Mouse (Mus musculus) cerebellum, postnatal 10 days (tissue): Measurements from ENCODE around the gene Rnf10.

Experiments
- DNase-seq, 2 experiments: peaks; one replicate each; pipeline ENCODE4 v3.0.0; 2021; ENCODE audit warnings: mixed read lengths in 2 of 2

The Rnf10 gene

GRCm38 (mm10) chr5:115234519-115234918 is 38.2 kb downstream of the Rnf10 start:
- DNase-seq = no peak

GRCm38 (mm10) chr5:115233031-115233780 is 39.5 kb downstream of the Rnf10 start:
- no peak for DNase-seq

GRCm38 (mm10) chr5:115232516-115232915 is 40.2 kb downstream of the Rnf10 start:
- DNase-seq = no peak

- DNase-seq = no peak
Measured at GRCm38 (mm10) chr5:115231552-115232120, 41.1 kb downstream of the Rnf10 start.

GRCm38 (mm10) chr5:115230830-115231551 is 41.7 kb downstream of the Rnf10 start:
- peak in 1 of 2 experiments; percentile 33 for DNase-seq

- peak; percentile 33 to 56 for DNase-seq
Measured at GRCm38 (mm10) chr5:115222485-115222884, 50.2 kb downstream of the Rnf10 start.

- peak; percentile 77 to 83 for DNase-seq
Measured at GRCm38 (mm10) chr5:115220931-115221640, 51.6 kb downstream of the Rnf10 start.

- no peak for DNase-seq
Measured at GRCm38 (mm10) chr5:115217998-115218397, 54.7 kb downstream of the Rnf10 start.

GRCm38 (mm10) chr5:115215273-115216185 is 57.2 kb downstream of the Rnf10 start:
- DNase-seq = peak; percentile 60 to 62

- peak; percentile 89 to 93 for DNase-seq
Measured at GRCm38 (mm10) chr5:115214864-115215263, 57.8 kb downstream of the Rnf10 start.

- DNase-seq = no peak
Measured at GRCm38 (mm10) chr5:115212861-115213260, 59.8 kb downstream of the Rnf10 start.

- DNase-seq = peak; percentile 60 to 62
Measured at GRCm38 (mm10) chr5:115212451-115212850, 60.2 kb downstream of the Rnf10 start.

GRCm38 (mm10) chr5:115210380-115210779 is 62.3 kb downstream of the Rnf10 start:
- peak; percentile 54 to 66 for DNase-seq

- no peak for DNase-seq
Measured at GRCm38 (mm10) chr5:115208601-115209000, 64.1 kb downstream of the Rnf10 start.

- DNase-seq = peak in 1 of 2 experiments; percentile 68
Measured at GRCm38 (mm10) chr5:115207892-115208291, 64.8 kb downstream of the Rnf10 start.

- no peak for DNase-seq
Measured at GRCm38 (mm10) chr5:115207244-115207643, 65.5 kb downstream of the Rnf10 start.

- peak; percentile 85 to 86 for DNase-seq
Measured at GRCm38 (mm10) chr5:115204562-115205311, 68.0 kb downstream of the Rnf10 start.

- DNase-seq = peak; percentile 78 to 82
Measured at GRCm38 (mm10) chr5:115203735-115204561, 68.8 kb downstream of the Rnf10 start.

GRCm38 (mm10) chr5:115194626-115195221 is 78.0 kb downstream of the Rnf10 start:
- DNase-seq = peak; percentile 66 to 67
